Mouse (Mus musculus) testis, adult 2 months (tissue): ENCODE measurements around the gene Ahrr.

Experiments used
- CTCF ChIP-seq: fragments of 200-500 bp; IDR thresholded peaks from 2 replicates; pipeline ENCODE4 v1.5.1; 2012; ENCODE audit warnings: low read depth, mild to moderate bottlenecking, inconsistent platforms, low read length, moderate library complexity; ENCODE audit not compliant: control insufficient read depth, insufficient read depth, insufficient replicate concordance
- POLR2A ChIP-seq: fragments of 200-500 bp; IDR thresholded peaks from 2 replicates; pipeline ENCODE4 v1.6.1; 2012; ENCODE audit warnings: low read depth, mild to moderate bottlenecking, inconsistent platforms, low read length, moderate library complexity; ENCODE audit not compliant: control insufficient read depth

GRCm38 (mm10) chr13:74172036-74172435 lies 120.1 kb downstream of the Ahrr start:
- TF ChIP-seq CTCF (no peak), POLR2A (no peak)
